Mouse (Mus musculus) CD8-positive naive resting alpha-beta T cell, adult 2 months (primary cell): ENCODE measurements at regions not wholly inside any gene's neighbourhood (a gene's known extent, or its start where the extent isn't known, plus 50 kb on each side); places are given as distances from the start of the nearest gene placed in this dataset.

Experiments used
- DNase-seq, 2 experiments: peaks; one replicate each; pipeline ENCODE4 v3.0.0; 2022; ENCODE audit warnings: low read depth in 2 of 2, low spot score in 2 of 2

- no peak for DNase-seq
Measured at GRCm38 (mm10) chr6:147416592-147416991, 59.0 kb upstream of the Ccdc91 start.

DNA sequence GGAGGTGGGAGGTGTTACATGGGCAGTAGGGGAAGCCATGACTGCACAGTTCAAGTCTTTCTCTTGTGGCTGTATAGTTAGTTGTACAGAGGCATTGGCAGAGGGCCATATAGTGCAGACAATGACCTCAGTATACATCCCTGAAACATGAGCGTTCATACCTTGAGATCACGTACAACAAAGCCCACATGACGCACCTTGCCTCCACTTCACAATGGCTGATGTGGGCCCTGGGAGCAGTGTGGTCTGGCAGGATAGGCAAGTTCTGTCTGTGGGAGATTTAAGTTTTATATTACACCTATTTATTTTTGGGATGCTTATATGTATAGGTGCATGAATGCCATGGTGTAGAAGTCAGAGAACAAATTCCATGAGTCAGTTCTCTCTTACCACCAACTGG lies 61.9 kb upstream of the Ccdc91 start:
- DNase-seq: no peak

- DNase-seq: no peak
Measured at GRCm38 (mm10) chr6:147397984-147398383, 77.6 kb upstream of the Ccdc91 start.

- DNase-seq: no peak
Measured at GRCm38 (mm10) chr6:147391425-147392158, 84.0 kb upstream of the Ccdc91 start.

GRCm38 (mm10) chr6:147390499-147390898 lies 85.1 kb upstream of the Ccdc91 start:
- DNase-seq: no peak

GRCm38 (mm10) chr6:147388727-147389126 lies 86.9 kb upstream of the Ccdc91 start:
- no peak for DNase-seq

GRCm38 (mm10) chr6:147385606-147386005 lies 90.0 kb upstream of the Ccdc91 start:
- DNase-seq: no peak

- peak; percentile 3 to 9 for DNase-seq
Measured at GRCm38 (mm10) chr6:147380519-147380918, 95.1 kb upstream of the Ccdc91 start.

DNA sequence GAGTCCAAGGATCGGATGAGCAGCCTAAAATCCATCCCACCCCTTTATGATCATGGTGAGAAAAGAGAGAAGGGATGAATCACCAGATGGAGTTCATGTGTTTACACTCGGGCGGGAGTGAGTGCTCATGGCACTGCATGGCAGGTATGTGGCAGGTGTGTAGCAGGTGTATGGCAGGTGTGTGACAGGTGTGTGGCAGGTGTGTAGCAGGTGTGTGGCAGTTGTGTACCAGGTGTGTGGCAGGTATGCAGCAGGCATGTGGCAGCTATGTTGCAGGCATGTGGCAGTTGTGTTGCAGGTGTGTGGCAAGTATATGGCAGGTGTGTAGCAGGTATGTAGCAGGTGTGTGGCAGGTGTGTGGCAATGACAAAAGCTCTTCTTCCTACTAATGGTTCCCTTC lies 97.9 kb upstream of the Ccdc91 start:
- DNase-seq: no peak

- DNase-seq: no peak
Measured at GRCm38 (mm10) chr6:147371737-147372136, 103.9 kb upstream of the Ccdc91 start.

DNA sequence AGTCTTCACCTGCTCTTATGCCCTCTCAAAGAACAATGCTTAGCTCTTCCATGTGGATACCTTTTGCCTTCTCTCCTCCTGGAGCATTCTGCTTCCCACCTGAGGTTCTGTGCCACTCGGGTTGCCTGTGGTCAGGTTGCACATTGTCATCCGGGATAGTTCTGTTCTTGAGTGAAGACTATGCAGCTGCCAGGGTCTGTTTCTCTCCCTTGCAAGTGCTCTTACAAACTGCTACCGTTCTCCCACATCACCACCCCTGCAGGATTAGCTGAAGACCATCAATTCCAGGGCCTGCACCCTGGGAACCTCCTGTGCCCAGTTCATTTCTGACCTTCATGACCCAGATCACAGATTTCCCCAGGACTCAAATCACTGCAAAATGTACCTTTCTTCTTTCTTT lies 104.3 kb upstream of the Ccdc91 start:
- DNase-seq: no peak

GRCm38 (mm10) chr6:147362842-147363241 lies 98.9 kb upstream of the Pthlh start:
- no peak for DNase-seq

GRCm38 (mm10) chr6:147357031-147357430 lies 93.0 kb upstream of the Pthlh start:
- DNase-seq: no peak

GRCm38 (mm10) chr6:147356570-147356969 lies 92.6 kb upstream of the Pthlh start:
- no peak for DNase-seq

- DNase-seq: no peak
Measured at GRCm38 (mm10) chr6:147349566-147350237, 85.7 kb upstream of the Pthlh start.

- DNase-seq: no peak
Measured at GRCm38 (mm10) chr6:147348621-147349020, 84.6 kb upstream of the Pthlh start.

DNA sequence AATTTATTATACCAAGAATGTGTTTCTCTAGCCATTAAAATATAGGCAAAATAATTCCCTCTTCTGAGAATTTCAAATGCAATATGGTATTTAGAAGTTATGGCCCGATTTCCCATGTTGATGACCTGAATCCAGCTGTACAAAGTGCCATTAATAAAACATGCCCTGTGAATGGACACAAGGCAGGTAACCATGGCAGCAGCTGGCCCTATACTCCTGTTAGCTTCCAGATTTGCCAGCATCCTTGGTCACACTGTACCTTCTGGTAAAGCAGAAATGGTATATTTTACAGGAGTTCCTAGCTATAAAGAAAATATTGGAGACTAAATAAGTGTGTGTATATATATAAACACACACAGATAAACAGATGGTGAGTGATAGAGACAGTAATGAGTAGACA lies 77.1 kb upstream of the Pthlh start:
- no peak for DNase-seq

GRCm38 (mm10) chr6:147332976-147333375 lies 69.0 kb upstream of the Pthlh start:
- DNase-seq: no peak

DNA sequence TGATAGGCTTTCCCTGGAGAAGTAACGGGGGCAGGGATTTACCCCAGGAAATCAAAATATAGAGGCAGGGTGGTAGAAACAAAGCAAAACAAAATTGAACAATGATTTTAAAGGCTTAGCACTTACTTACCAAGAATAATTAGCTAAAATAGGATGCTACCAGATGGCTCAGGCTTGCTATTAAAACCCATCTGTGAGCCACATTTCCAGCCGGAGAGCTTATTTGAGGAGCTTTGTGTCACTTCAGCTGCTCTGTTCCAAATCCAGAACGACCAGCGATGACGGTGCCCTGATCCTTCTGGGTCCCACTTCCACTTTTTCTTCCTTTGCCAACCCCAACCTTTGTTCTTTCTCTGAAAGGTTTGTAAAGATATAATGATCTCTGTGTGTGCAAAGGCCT lies 65.2 kb upstream of the Pthlh start:
- no peak for DNase-seq

DNA sequence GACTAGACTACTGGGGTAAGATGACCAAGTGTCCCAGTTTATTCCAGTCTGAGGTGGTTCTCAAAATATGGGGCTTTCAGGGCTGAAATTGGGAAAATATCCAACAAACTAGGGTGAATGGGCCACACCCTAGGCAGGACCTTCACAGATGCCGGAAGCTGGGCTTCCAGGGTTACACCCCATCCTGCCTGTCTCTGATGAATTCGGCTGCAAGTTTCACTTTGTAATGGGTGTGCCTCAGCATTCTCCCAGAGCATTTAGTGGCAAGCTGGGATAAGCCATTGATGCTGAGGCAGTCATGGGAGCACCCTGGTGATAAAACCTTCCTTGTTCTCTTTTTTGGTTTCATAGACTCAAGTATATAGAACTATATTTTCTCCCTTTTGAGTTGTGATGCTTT lies 60.4 kb upstream of the Pthlh start:
- no peak for DNase-seq

- no peak for DNase-seq
Measured at GRCm38 (mm10) chr6:147318106-147318505, 54.1 kb upstream of the Pthlh start.

- no peak for DNase-seq
Measured at GRCm38 (mm10) chr6:147316702-147317468, 52.9 kb upstream of the Pthlh start.
